Mouse (Mus musculus) liver, embryonic 14.5 days (tissue): Measurements from ENCODE around the gene Poc5.

Experiments
- CTCF ChIP-seq: IDR thresholded peaks from 2 replicates; pipeline ENCODE4 v1.5.1; 2016; ENCODE audit warnings: antibody characterized with exemption, low read depth, control low read depth
- EP300 ChIP-seq: IDR thresholded peaks from 2 replicates; pipeline ENCODE4 v1.6.1; 2016; ENCODE audit warnings: antibody characterized with exemption, low read depth

DNA sequence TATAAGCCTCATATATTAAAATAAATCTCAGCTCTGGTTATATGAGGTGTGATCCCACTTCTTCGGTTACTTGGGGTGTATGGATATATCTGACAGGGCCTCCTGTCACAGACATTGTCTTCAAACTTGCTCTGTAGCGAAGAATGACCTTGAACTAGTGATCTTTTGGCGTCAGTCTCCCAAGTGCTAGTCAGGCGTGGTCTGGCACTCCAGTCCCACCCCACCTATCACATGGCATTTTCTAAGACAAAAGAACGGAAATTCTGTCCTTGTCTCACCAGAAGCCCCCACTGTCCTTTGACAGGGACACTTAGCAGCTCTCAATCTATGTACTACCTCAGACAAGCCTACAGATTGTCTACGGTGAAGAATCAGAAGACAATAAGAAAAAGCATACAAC, 43.3 kb upstream of the Poc5 start:
- TF ChIP-seq CTCF (no peak), EP300 (no peak)
